Mouse (Mus musculus): ENCODE data around the gene Tmem40. TPM values are rescaled to one million over a fixed set of nuclear protein-coding genes. Genes with fewer than 3 reads are reported as not detected.

The Tmem40 gene
- total RNA-seq, 4 experiments from 2014 or later = 0.55 to 0.62 (median 0.59) TPM; not detected in 1

DNA sequence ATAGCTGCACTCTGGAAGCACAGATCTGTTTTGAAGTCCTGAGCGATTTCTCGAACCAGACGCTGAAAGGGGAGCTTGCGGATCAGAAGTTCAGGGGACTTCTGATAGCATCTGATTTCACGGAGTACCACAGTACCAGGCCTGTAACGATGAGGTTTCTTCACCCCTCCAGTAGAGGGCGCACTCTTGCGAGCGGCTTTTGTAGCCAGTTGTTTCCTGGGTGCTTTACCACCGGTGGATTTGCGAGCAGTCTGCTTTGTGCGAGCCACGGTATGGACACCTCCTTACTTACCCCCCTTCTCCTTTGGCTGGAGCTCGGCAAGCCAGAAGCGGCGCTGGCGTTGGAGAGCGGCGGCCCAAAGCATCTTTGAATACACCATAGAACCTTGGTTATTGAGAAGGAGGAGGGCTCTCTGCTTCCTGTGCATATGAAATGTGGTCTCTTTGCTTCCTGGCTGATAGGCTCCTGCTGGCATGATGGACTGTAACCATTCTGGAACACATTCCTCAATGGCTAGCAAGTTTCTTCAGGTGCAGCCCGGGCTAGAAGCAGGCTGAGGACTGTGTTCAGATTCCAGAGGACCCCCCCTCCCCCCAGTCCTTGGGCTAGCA is 8.0 kb upstream of the Tmem40 start:
- DNase-seq (ENCODE audit: low spot score in 2 of 2) = no peak

DNA sequence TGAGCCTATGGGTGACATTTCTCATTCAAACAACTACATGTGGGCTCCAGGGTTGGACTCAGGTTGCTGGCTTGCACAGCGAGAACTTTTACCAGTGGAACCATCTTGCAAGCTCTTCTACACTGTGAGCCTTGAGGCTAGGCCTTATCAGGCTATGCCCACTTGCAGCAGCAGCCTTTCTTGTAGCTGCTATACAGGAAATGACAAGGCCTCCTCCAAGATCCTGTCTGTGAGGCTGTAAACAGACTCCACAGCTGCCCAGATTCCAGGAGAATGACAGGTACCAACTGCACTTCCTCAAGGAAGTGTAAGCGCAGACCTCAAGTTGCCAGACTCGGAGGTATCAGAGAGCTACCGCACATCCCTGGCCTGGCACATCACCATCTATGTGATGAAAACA is 6.0 kb upstream of the Tmem40 start:
- no peak for DNase-seq (ENCODE audit: low spot score in 2 of 2)

DNA sequence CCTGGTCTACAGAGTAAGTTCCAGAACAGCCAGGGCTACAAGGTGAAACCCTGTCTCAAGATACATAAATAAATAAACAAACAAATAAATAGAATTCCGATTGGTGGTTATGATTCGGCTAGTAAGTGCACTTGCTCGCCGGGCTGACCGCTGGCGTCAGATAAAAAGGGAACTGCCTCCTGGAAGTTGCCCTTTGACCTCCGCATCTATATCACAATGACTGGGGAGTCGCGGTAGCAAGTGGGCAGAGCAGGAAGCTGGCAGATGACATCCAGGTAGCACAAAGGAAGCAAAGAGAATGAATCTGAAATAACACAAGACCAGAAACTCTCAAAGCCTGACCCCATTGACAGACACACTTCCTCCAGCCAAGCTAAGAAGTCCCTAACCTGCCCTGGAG is 5.1 kb upstream of the Tmem40 start:
- no peak for DNase-seq (ENCODE audit: low spot score in 2 of 2)

DNA sequence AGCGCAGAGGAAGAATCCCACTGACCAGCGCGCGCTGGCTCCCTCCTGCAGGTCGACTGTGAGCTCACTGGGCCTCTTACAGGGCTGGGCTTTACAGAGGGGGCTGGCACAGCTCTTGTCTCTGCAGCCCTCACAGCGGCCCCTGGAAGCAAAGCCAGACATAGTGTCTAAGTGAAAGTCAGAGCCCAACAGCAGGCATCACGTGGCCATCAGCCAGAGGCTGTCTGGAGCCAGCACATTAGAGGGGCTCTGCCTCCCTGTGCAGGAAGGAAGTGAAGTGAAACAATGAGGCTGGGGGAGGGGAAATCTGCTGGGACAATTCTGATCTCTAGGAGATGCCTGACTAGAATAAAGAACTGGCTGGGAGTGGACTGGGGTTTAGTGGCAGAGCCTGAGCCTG is 2.0 kb upstream of the Tmem40 start:
- no peak for DNase-seq (ENCODE audit: low spot score in 2 of 2)

DNA sequence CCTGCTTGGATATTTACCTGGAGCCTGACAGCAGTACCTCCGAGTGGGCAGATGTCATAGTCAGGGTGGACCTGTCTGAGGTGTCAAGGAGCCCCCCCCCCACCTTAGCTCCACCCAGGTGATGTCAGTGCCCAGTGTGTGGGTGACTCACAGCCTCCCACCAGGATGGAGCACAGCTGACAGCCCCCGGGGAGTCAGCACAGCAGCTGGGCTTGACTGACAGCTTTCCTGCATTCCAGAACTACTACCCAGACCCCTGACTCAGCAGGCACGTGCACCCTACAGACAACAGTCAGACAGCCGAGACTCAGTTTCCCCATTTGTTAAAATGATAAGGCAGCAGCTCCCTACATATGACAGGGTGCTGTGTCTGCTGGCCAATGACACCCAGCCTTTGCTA is 1.2 kb downstream of the Tmem40 start:
- DNase-seq (ENCODE audit: low spot score in 2 of 2) = no peak

DNA sequence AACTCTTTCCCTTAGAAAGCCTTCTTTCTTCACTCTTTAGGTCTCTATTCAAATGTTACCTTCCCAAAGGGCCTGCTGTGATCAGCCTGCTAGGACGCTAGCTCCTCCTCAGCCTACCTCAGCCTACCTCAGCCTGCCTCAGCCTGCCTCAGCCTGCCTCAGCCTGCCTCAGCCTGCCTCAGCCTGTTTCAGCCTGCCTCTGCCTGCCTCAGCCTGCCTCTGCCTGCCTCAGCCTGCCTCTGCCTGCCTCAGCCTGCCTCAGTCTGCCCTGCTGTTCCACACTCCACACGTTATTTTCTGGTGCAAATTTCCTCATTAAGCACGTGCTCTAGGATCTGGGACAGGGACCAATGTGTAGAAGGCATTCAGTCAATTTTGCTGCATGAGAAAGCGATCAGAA is 2.1 kb downstream of the Tmem40 start:
- no peak for DNase-seq (ENCODE audit: low spot score in 2 of 2)

DNA sequence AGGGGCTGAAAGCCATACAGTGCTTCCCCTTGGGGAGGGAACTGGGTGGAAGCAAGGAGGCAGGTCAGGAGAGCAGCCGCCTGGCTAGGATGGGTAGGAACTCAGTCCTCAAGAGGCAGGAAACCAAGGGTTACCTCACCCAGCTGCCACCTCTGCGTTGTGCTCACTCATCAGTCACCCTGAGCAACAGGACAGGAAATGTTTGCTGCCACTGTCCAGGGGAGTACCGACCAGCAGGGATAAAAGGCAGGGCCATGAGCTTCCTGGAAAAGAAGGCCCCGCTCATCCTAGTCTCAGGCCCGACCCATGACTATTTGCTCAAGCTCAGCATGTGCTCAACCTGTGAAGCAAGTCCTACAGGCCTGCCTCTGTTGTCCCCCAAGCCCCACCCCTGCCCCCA is 2.7 kb downstream of the Tmem40 start:
- DNase-seq (ENCODE audit: low spot score in 2 of 2) = no peak

DNA sequence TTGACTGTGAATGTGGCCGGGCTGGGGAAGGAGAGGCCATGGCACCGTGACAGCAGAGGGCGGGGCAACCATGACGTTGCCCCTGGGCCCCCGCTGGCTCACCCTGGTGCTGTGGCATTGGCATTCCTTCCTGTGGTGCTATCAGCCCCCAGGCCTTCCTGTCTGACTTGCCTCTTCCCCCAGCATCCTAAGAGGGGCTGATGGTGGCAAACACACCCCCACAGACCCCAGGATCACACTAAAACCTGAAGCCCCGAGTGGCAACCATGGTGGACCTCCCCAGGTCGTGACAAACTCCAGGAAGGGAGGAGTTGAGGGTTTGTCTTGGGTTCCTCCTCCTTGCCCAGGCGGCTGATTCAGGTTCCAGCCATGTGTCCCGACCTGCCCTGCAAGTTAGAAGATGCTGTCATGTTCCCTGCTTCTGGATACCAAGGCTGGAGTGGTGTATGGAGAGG is 3.2 kb downstream of the Tmem40 start:
- DNase-seq (ENCODE audit: low spot score in 2 of 2) = no peak

DNA sequence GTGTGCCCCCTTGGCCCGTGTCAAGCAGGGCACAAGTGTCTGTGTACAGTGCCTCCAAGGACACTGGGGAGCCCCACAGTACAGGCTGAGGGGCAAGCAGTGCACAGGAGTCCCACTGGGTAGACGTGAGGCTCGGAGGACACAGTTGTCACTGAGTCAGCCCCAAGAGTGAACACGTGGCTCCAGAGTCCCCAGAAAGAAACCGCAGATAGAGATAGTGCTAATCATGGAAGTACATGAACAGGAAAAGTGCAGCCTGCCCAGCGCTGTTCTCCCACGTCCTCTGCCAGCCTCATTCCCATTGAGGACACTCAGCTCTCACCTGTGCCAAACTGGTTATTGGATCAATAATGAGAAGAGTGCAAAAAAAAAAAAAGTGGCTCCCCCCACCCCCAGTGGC is 6.7 kb downstream of the Tmem40 start:
- DNase-seq (ENCODE audit: low spot score in 2 of 2) = no peak

DNA sequence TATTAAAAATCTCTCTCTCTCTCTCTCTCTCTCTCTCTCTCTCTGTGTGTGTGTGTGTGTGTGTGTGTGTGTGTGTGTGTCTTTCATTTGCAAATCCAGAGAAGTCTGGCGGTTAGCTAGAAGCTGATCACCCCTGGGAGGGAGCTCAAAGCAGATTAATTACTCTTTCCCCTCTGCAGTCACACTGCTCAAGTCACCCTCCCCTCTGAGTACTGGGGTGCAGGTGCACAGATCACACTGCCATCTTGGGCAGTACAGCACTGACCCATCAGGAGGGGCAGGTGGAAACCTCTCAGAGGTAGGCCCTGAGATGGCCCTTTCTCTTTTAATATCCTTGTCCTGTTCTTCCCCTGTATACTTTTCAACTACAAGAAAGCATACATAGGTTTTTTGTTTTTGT is 15.9 kb downstream of the Tmem40 start:
- no peak for DNase-seq (ENCODE audit: low spot score in 2 of 2)

DNA sequence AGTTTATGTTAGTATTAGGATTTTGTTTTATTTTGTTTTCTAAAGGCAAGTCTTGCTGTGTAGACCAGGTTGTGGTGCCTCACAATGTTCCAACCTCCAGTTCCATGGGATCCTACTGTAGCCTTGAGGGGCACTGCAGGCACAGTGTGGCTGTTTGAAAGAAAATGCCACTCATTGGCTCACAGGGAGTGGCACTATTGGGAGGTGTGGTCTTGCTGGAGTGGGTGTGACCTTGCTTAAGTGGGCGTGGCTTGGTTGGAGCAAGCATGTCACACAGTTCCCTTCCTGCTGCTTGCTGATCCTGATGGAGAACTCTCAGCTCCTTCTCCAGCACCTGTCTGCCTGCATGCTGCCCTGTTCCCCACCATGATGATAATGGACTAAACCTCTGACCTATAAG is 18.6 kb downstream of the Tmem40 start:
- no peak for DNase-seq (ENCODE audit: low spot score in 2 of 2)

DNA sequence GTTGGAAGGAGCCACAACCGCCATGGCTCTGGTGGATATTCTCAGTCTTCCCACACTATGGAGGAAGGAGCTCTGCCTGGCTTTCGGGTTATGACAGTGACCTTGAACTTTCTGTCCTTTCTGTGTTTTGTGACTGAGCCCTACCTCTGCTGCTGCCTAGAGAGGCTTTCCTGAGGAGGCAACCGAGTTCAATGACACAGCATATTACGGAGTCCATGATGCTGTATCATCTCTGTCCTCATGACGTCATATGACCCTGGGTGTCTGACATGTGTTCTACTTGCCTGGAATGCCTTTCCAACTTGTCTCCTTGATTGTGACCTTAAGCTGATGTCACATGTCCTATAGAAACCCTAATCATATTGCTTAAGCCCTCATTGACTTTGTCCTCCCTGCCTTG is 23.2 kb downstream of the Tmem40 start:
- no peak for DNase-seq (ENCODE audit: low spot score in 2 of 2)

DNA sequence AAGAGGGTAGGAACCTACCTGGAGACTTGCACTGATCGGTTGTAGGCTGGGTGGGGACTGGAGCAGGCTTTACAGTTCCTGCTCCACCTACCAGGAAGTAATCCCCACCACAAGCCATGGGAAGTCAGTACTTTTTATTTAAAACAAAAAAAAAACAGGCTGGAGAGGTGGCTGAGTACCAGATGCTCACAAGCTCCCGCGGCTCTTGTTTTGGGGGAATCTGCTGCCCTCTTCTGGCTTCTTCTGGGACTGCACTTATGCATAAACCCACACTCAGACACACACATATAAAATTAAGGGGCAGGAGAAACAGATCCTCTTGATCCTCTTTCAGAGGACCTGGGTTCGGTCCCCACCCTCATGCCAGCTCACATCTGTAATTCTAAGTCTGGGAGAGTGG is 27.3 kb downstream of the Tmem40 start:
- DNase-seq (ENCODE audit: low spot score in 2 of 2) = peak in 1 of 2 experiments; percentile 7

DNA sequence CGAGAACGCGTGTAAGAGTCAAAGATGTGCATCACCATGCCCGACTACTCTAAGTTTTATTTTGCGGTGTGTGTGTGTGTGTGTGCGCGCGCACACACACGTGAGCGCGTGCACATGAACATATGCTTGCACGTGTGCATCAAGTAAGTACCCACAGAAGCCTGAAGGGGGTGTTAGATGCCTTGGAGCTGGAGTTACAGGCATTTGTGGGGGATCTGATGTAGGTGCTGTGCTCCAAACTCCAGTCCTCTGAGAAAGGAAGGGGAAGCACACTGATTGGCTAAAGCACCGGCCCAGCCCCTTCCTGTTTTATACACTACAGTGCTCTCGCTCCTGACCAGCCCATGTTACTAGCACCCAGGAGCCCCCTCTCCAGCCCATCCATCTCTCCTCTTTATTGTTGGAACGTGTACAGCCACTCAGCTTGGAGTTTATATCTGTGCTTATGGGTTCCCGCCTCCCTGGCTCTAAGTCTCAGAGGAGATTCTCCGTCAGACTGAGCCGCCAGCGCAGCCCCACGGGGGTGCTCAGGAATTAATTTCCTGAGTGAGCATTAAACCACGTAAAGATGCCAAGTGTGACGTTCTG is 29.8 kb downstream of the Tmem40 start:
- no peak for DNase-seq (ENCODE audit: low spot score in 2 of 2)

DNA sequence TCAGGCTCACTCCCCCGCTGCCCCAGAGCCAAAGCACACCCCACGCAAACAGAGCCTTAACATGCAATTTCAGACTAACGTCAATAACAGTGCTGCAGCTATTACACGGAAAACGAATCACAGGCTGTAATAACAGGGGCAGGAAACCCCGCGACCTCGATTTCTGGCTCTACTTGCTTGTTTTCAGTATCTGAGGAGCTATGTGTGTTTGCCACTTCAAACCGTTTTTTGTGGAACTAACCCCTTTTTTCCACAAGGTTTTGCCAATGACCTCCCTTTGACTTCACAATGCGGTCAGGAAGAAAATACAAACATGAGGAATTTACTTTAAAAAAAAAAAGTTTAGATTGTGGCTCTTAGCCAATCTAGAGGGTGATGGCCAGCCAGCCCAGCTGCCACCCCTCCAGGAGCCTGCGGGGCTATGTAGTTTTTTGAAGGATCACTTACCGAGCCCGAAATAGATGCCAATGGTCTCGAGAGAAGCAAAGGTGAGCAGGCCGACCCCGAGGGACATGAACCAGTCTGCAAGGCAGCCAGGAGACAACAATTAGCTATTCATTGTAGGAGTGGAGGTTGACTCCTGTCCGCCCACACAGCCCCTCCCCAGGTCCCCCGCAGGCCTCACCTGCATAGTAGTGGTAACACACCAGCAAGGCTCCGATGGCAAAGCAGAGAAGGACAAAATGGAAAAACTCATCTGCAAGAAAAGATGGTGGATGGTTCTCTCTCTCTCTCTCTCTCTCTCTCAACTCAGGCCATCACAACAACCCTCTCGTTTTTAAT is 31.5 kb downstream of the Tmem40 start:
- no peak for DNase-seq (ENCODE audit: low spot score in 2 of 2)

DNA sequence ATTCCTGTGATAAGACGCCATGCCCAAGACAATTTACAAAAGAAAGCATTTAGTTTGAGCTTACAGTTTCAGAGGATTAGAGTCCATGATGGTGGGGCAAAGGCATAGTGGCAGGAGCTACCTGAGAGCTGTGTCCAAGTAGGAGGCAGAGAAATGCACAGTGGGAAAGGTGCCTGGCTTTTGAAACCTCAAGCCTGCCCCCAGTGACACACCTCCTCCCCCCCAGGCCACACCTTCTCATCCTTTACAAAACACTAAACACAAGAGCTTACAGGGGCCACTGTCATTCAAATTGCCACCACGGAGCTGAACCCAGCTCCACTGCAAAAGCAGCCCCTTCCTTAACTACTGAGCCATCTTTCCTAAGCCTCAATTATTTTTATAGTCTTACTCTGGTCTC is 34.6 kb downstream of the Tmem40 start:
- no peak for DNase-seq (ENCODE audit: low spot score in 2 of 2)

DNA sequence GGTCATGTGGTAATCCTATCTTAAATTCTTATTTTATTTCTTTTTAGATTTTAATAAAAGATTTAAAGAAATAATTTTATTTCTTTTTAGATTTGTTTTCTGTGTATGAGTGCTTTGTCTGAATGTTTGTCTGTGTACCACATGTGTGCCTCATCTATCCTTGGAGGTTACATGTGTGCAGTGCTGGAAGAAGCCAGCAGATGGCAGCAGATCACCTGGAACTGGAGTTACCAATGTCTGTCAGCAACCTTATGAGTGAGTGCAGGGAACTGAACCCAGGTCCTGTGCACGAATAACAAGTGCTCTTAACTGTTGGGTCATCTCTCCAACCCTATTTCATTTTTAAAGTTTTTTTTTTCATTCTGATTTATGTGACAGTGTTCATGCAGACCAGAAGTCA is 35.1 kb downstream of the Tmem40 start:
- peak in 1 of 2 experiments; percentile 17 for DNase-seq (ENCODE audit: low spot score in 2 of 2)

DNA sequence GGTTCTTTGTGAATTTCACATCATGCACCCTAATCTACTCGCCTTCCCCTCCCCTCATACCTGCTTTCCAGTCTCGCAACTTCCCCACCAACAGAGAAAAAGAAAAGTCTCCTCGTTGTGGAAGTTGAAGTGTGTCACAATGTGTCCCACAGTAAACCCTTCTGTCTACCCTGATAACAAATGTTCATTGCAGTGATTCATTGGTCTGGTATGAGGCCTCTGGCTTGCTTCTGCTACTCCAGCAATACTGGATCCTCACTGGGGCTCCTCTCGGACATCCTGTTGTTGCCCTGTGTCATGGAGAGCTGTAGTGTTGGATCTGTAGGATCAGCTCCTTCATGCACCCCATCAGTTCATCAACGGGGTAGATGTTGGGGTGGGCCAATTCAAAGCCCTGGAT is 40.0 kb downstream of the Tmem40 start:
- no peak for DNase-seq (ENCODE audit: low spot score in 2 of 2)

DNA sequence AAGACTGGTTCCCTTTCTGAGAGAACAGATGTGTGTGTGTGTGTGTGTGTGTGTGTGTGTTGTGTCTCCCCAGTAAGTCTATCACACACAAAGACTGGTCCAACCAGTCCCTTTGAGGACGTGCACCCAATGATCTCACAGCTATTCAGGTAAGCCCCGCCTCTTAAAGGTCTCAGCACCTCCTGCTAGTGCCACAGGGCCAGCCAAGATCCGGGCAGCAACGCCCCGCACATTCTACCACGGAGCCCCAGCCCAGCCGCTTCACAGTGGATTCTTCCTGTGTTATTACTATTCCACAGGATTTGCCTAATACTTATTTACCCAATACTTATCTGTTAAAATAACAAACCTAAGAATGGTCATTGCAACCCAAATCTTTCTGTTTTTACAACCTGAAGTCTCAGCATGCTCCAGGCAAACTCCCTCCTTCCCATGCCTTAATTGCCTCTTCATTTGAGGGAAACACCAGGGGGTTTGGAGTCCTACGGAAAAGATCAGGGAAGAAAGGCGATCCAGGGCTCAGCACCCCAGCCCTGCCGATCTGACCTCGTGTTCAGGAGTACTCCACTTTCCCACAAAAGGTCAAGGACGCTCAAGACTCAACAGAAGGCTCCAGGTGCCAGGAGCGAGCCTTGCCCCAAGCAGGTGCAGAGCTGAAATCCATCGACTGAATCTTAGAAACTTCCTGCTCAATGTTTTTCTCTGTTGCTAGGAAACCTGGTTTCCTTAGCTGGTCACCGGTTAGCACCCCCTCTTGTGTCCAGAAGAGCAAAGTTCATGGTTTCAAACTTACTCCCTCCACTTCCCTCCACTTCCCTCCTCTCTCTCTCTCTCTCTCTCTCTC is 44.3 kb downstream of the Tmem40 start:
- DNase-seq (ENCODE audit: low spot score in 2 of 2) = no peak

DNA sequence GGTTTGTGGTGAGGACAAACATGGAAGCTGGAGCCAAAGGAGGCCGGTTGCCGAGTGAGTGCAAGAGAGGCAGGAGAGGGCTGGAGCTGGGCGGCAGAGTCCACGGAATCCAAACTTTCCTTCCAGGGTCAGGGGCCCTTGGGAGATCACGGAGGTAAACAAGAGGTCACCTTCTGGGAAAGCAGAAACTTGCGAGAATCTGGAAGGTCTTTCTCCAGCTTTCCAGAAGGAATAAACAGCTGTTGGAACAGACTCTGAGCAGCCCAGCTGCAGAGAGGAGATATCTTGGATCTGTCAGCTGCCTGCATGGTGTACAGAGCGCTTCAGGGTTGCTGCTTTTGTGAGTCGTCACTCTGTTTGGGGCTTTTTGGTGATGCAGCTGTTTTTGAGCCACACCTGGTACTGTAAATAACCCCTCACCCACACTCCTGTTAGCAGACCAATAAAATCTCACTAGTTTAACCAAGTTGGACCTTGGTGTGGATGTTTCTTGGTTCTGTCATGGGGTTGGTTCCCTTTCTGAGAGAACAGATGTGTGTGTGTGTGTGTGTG is 45.0 kb downstream of the Tmem40 start:
- no peak for DNase-seq (ENCODE audit: low spot score in 2 of 2)

DNA sequence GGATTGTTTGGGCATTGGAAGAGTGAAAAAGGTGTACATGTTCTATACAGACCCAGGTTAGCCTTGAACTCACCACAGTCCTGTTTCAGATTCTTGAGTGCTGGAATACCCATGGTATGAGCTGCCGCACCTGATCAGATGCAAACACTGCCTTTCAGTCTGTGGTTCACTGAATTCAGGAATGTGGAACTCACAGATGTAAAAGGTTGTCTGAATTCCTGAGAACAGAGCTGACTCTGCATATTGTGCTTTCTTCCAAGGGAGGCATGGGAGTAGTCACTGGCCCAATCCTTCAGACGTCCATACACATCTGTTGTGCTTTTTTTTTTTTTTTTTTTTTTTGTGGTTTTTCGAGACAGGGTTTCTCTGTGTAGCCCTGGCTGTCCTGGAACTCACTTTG is 50.9 kb downstream of the Tmem40 start:
- DNase-seq (ENCODE audit: low spot score in 2 of 2) = no peak

DNA sequence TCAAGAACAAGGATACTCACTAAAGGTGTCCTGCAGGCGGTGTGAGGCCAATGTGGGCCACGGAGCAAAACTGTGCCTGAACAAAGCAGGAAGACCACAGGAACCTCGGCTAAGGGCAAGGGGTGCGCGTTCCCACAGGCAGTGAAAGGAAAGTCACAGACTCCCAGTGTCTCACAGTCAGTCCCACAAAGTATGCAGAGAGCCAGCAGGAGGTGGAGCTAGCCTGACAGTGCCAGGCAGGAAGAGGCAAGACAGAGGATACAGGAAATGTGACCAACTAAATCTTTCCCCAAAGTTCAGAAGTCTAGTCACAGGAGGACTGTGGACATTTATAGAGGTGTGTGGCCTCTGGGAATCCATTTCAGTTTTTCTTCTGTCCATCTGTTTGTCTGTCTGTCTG is 59.3 kb downstream of the Tmem40 start:
- DNase-seq (ENCODE audit: low spot score in 2 of 2) = no peak
